1 mouse cellular context compared by ENCODE assay signal in the genomic region with DNA sequence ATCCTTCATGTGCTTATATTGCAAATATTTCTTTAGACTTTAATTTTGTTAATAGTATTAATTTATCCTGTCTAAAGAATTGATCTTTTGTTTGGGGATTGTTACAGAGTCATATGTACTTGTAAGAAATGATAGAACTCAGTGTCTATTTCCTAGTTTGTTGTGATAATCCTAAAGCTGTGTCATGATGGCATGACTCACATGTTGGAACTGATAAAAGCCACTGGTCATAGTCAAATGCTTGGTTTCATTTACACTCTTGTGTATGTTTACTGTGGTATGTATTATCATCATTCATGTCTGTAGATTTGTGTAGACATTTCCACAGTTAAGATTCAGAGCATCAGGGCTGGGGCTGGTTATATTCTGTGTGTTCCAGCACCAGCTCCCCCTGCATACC.
TF ChIP-seq lines count a peak whose summit lies in the region.

No protein-coding gene starts in this region.

TF ChIP-seq in MEL, 35 proteins besides CTCF, POLR2A, EP300 and RAD21 (continued from another document):
- no peak for TF ChIP-seq USF2 (IDR thresholded peaks at IDR 0.05; ENCODE audit: borderline replicate concordance in 1 of 2, insufficient read depth in 1 of 2, low read depth in 1 of 2, low read length in 2 of 2)
- TF ChIP-seq POLR2AphosphoS2 (IDR thresholded peaks at IDR 0.05; ENCODE audit: low read length): no peak
- peak; percentile 79 for TF ChIP-seq ETS1 (IDR thresholded peaks at IDR 0.05; ENCODE audit: low read depth, low read length)
- peak; percentile 69 for TF ChIP-seq JUND (IDR thresholded peaks at IDR 0.05; ENCODE audit: low read depth, low read length)
- TF ChIP-seq MYC (IDR thresholded peaks at IDR 0.05; ENCODE audit: low read depth, low read length): peak; percentile 49; the same call in 1 of the 2 replicates
- peak; percentile 66 for TF ChIP-seq GATA1 (IDR thresholded peaks at IDR 0.05; ENCODE audit: low read depth, low read length)
- no peak for TF ChIP-seq MAX (IDR thresholded peaks at IDR 0.05; ENCODE audit: low read length)
- TF ChIP-seq GABPA (IDR thresholded peaks at IDR 0.05; ENCODE audit: low read depth, low read length): no peak
- TF ChIP-seq USF1 (IDR thresholded peaks at IDR 0.05; ENCODE audit: low read depth, low read length): no peak
- TF ChIP-seq MXI1 (IDR thresholded peaks at IDR 0.05; ENCODE audit: low read depth, low read length): peak; percentile 54; the same call in 1 of the 2 replicates
- no peak for TF ChIP-seq ZC3H11A (IDR thresholded peaks at IDR 0.05; ENCODE audit: low read depth, low read length)
- no peak for TF ChIP-seq TCF12 (IDR thresholded peaks at IDR 0.05; ENCODE audit: low read depth, low read length)
- no peak for TF ChIP-seq TBP (IDR thresholded peaks at IDR 0.05; ENCODE audit: low read depth, low read length)
- peak; percentile 38; the same call in 1 of the 2 replicates for TF ChIP-seq SIN3A (IDR thresholded peaks at IDR 0.05; ENCODE audit: low read length)
